Mouse (Mus musculus) thymus, adult 2 months (tissue): ENCODE measurements around the gene Pyroxd1. TPM values are rescaled to one million over a fixed set of nuclear protein-coding genes. Genes with fewer than 3 reads are reported as not detected.

Experiments used
- DNase-seq: peaks from one replicate; pipeline ENCODE4 v3.0.0; 2021
- H3K27ac ChIP-seq: fragments of 200-500 bp; 2 replicates; pipeline ENCODE4 v1.5.1; 2012; ENCODE audit warnings: low read length, control low read depth; ENCODE audit not compliant: control insufficient read depth, insufficient read depth
- H3K27me3 ChIP-seq: fragments of 200-500 bp; 2 replicates; pipeline ENCODE4 v1.6.1; 2012; ENCODE audit warnings: mild to moderate bottlenecking, low read length, moderate library complexity, mixed read lengths; ENCODE audit not compliant: control insufficient read depth, insufficient read depth
- H3K36me3 ChIP-seq: fragments of 200-500 bp; 2 replicates; pipeline ENCODE4 v1.6.1; 2012; ENCODE audit warnings: mild to moderate bottlenecking, low read length, moderate library complexity; ENCODE audit not compliant: control insufficient read depth, insufficient read depth
- H3K4me1 ChIP-seq: fragments of 200-500 bp; replicated peaks from 2 replicates; pipeline ENCODE4 v1.6.1; 2012; ENCODE audit warnings: low read length; ENCODE audit not compliant: control insufficient read depth, insufficient read depth
- H3K4me3 ChIP-seq: fragments of 200-500 bp; 2 replicates; pipeline ENCODE4 v1.5.1; 2012; ENCODE audit warnings: mild to moderate bottlenecking, low read length, control low read depth, moderate library complexity; ENCODE audit not compliant: control insufficient read depth, insufficient read depth
- CTCF ChIP-seq: fragments of 200-500 bp; IDR thresholded peaks from 2 replicates; pipeline ENCODE4 v1.5.1; 2012; ENCODE audit warnings: mild to moderate bottlenecking, control low read depth, low read length, moderate library complexity, borderline replicate concordance; ENCODE audit not compliant: control insufficient read depth, poor library complexity, insufficient read depth; ENCODE audit errors: extremely low read depth
- POLR2A ChIP-seq: fragments of 200-500 bp; IDR thresholded peaks from 2 replicates; pipeline ENCODE4 v1.6.1; 2012; ENCODE audit warnings: mild to moderate bottlenecking, low read length, control low read depth, moderate library complexity; ENCODE audit not compliant: control insufficient read depth, poor library complexity, insufficient read depth; ENCODE audit errors: extremely low read depth
- WGBS: fragments of 180-500 bp; shearing (Covaris S2); methylation state at CpG from one replicate; pipeline ENCODE4 v1.1.7; 2018; 5-methylcytosine and 5-hydroxymethylcytosine counted together
- polyA plus RNA-seq: library from polyadenylated mRNA; depleted of rRNA; stranded (reverse); fragments of >200 nt; gene quantifications from 2 replicates; pipeline ENCODE4 v1.2.3, GENCODE M21; 2012

Pyroxd1 gene
- polyA plus RNA-seq, 1 experiment, result 6.3 TPM

GRCm38 (mm10) chr6:142326598-142326997, 18.9 kb upstream of the Pyroxd1 start:
- no peak for DNase-seq
- Histone ChIP-seq H3K27me3 (no peaks in the 10 kb centered on the region), H3K27ac (no peak overlapping the region), H3K4me3 (no peak overlapping the region), H3K4me1 (no peaks in the 10 kb centered on the region), H3K36me3 (no peaks in the 10 kb centered on the region)
- WGBS, result 78% methylated on average over 3 of the region's 3 CpGs
- no peak for TF ChIP-seq POLR2A
- no peak for TF ChIP-seq CTCF

GRCm38 (mm10) chr6:142329201-142329600, 16.3 kb upstream of the Pyroxd1 start:
- TF ChIP-seq CTCF (no peak), POLR2A (no peak)
- Histone ChIP-seq H3K36me3 (no peaks in the 10 kb centered on the region), H3K27me3 (no peaks in the 10 kb centered on the region), H3K27ac (no peak overlapping the region), H3K4me1 (no peaks in the 10 kb centered on the region), H3K4me3 (no peak overlapping the region)
- DNase-seq, result no peak
- WGBS, result 75% methylated on average over 1 of the region's 1 CpGs

- TF ChIP-seq CTCF, result no peak
- no peak for TF ChIP-seq POLR2A
- no peak for DNase-seq
- no peak overlapping the region for H3K27ac ChIP-seq
These were observed 6.5 kb upstream of the Pyroxd1 start for GRCm38 (mm10) chr6:142338961-142339360.

GRCm38 (mm10) chr6:142339576-142339975, 5.9 kb upstream of the Pyroxd1 start:
- WGBS, result 39% methylated on average over 2 of the region's 2 CpGs

More at GRCm38 (mm10) chr6:142338961-142339360, 6.5 kb upstream of the Pyroxd1 start:
- H3K27me3 ChIP-seq, result no peaks in the 10 kb centered on the region; the same call in 1 of the 2 replicates
- no peaks in the 10 kb centered on the region for H3K36me3 ChIP-seq
- H3K4me3 ChIP-seq, result no peak overlapping the region
- 60% methylated on average over 2 of the region's 2 CpGs for WGBS
- H3K4me1 ChIP-seq, result no peaks in the 10 kb centered on the region

GRCm38 (mm10) chr6:142343561-142343960, 1.9 kb upstream of the Pyroxd1 start:
- no peaks in the 10 kb centered on the region; the same call in 1 of the 2 replicates for H3K27me3 ChIP-seq
- peak; percentile 51 for DNase-seq
- TF ChIP-seq CTCF, result no peak
- no peak for TF ChIP-seq POLR2A

More at GRCm38 (mm10) chr6:142339576-142339975, 5.9 kb upstream of the Pyroxd1 start:
- H3K4me3 ChIP-seq, result no peak overlapping the region
- H3K4me1 ChIP-seq, result no peaks in the 10 kb centered on the region
- TF ChIP-seq POLR2A (no peak), CTCF (no peak)
- no peak for DNase-seq
- H3K36me3 ChIP-seq, result no peaks in the 10 kb centered on the region
- no peaks in the 10 kb centered on the region; the same call in 1 of the 2 replicates for H3K27me3 ChIP-seq
- H3K27ac ChIP-seq, result no peak overlapping the region

GRCm38 (mm10) chr6:142346181-142347110, 992 bp downstream of the Pyroxd1 start:
- no peaks in the 10 kb centered on the region; the same call in 1 of the 2 replicates for H3K27me3 ChIP-seq
- 50% methylated on average over 12 of the region's 12 CpGs for WGBS
- H3K4me3 ChIP-seq, result no peak overlapping the region
- no peak for TF ChIP-seq POLR2A
- no peak for TF ChIP-seq CTCF
- peaks cover 1% of the 10 kb centered on the region; the same call in 1 of the 2 replicates for H3K36me3 ChIP-seq
- 0 out of 2 replicates have a peak, but pooled peaks cover 3% of the 10 kb centered on the region for H3K4me1 ChIP-seq
- no peak for DNase-seq
- H3K27ac ChIP-seq, result no peak overlapping the region

More at GRCm38 (mm10) chr6:142343561-142343960, 1.9 kb upstream of the Pyroxd1 start:
- Histone ChIP-seq H3K36me3 (no peaks in the 10 kb centered on the region), H3K4me3 (no peak overlapping the region), H3K4me1 (0 out of 2 replicates have a peak, but pooled peaks cover 3% of the 10 kb centered on the region), H3K27ac (no peak overlapping the region)
- WGBS, result 84% methylated on average over 2 of the region's 2 CpGs
